Mouse (Mus musculus): ENCODE results near the gene C1qtnf1.
A peak's percentile ranks its signal among the peaks of the same experiment; 100 is the strongest.
"Not testable (repeated sequence)": the region's sequence is repeated elsewhere in the genome, so short reads cannot be mapped to it uniquely, and the experiment has no call there.

C1qtnf1 gene

DNA sequence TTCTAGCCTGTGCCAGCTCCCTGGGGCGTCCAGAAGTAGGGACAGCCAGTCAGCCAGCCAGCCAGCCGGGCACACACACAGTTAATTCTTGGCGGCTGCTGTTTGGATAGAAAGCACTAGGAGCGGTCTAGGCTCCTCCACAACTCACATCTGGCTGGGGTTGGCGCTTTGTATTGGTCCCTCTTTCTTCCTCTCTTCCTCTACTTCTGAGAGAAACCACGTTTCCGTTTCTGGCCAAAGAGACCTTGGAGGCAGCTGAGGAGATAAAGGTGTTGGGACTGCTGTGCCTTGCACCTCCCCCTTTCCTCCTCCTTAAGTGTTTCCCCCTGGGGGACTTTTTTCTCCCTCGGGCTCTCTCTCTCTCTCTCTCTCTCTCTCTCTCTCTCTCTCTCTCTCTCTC lies at the start of gene C1qtnf1:
TSS of gene C1qtnf1 (plus strand) at position 218 of the 400 bp plus-strand sequence.
- peak; percentile 13 for DNase-seq (ENCODE audit: low spot score)

DNA sequence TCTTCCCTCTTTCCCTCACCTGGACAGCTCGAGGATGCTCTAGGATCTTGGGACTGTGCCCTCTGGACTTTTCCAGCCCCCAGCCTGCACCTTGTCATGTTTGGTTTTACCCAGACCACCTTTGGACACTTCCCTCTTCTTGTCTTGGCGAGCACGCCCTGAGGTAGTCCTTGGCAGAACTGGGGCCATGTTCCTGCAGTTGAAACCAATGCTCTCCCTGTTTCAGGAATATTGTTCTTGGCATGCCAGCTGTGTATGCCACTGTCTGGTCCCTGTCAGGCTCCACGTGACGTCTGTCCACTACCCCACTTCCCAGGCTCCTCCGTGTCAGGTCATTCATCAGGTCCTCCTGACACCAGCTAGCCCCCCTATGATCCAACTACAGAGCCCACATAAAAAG lies 49.3 kb upstream of the C1qtnf1 start:
- no peak for DNase-seq (ENCODE audit: low spot score)

DNA sequence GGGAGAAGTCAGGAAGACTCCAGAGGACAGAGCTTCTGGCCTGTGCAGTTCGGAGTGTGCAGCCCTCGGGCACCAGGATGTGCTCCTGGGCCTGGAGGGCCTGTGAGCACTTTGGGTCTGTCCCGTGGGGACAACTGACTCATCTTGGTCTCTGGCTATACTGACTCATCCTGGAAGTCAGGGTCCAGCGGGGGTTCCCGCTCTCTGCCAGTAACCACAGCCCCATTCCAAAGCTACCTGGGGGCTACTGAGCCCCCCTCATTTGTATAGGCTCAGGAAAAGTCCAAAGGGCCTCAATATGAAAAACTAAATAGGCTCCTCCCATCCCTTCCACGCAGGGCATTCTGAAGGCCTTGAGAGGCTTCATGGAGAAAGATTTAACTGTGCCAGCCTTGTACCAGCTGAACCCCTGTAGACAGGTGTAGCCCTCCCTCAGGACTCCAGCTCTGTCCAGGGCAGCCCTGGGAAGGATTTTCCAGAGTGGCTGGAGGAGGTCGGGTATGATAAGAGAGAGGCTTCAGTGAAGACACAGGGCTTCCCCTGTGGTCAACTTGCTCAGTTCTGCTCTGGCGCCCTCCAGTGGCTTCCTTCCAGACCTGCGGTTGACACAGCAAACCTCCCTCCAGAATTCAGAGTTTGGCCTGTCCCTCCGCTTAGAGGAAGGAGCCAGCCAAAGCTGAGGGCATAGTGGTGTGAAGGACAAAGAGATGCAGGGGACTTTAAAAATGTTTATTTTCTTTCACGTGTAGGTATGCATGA lies 48.6 kb upstream of the C1qtnf1 start:
- DNase-seq (ENCODE audit: low spot score) = peak; percentile 84

DNA sequence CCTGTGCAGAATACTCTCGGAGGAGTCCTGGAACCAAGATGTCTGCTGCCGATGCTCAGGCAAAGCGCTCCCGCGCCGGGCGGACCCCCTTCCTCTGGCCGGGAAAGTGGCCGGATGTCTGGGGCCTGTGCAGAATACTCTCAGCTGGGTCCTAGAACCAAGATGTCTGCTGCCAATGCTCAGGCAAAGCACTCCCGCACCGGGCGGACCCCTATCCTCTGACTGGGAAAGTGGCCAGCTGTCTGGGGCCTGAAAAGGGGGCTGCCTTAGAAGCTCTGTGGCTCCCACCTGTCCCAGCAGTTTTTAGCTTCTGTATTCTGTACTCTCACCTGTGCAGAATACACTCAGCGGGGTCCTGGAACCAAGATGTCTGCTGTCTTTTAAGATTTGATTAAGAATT lies 40.2 kb upstream of the C1qtnf1 start:
- DNase-seq (ENCODE audit: low spot score) = not testable (repeated sequence)

GRCm38 (mm10) chr11:118393991-118394390 lies 34.0 kb upstream of the C1qtnf1 start:
- no peak for DNase-seq (ENCODE audit: low spot score)

DNA sequence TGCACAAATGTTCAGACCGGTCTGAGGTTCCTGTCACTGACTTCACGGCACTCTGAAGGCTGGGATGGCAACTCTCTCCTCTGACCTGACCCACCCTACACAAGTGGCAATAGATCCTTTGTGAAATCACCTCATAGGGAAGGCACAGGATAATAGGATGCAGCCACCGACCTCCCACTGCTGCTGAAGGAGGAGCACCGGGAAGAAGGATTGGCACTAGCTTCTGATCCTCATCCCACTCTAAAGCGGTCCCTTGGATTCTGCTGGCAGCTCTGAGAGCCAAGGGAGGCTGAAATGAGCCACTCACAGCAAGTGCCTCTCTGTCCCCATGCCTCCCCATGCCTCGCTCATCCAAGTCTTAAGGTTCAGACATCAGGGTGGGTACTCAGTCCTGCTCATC lies 33.5 kb upstream of the C1qtnf1 start:
- DNase-seq (ENCODE audit: low spot score) = no peak

DNA sequence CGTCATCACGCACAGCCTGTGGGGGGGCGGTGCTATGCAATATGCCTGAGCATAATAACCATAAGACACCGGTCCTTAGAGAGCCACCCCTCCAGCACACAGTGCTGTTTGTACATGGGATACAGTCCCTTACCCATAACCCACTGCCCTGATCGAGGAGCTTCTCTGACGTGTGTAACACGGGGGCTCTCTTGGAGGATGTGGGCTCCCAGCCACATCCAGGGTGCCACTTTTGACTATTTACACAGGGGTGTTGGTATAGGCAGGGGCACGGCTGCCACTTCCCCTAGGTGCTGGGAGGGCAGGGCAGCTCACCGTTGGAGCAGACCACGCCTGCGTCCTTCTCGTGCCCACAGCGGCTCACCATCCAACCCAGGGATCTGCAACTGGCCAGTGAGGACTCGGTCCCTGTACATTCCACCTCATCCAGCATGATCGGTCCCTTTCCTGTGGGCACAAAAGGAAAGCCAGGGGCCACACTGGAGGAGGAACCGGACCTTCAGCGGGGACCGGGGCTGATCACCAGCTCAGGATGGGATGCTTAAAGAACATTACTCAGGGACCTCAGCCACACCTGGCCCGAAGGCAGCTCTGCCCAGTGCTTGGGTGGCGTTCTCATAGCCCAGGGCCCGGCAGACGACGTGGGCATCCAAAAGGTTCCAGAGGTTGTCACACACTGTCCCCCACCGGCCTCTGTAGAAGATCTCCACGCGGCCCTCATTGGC lies 30.0 kb upstream of the C1qtnf1 start:
- DNase-seq (ENCODE audit: low spot score) = no peak

GRCm38 (mm10) chr11:118399891-118400565 lies 28.0 kb upstream of the C1qtnf1 start:
- DNase-seq (ENCODE audit: low spot score) = no peak

DNA sequence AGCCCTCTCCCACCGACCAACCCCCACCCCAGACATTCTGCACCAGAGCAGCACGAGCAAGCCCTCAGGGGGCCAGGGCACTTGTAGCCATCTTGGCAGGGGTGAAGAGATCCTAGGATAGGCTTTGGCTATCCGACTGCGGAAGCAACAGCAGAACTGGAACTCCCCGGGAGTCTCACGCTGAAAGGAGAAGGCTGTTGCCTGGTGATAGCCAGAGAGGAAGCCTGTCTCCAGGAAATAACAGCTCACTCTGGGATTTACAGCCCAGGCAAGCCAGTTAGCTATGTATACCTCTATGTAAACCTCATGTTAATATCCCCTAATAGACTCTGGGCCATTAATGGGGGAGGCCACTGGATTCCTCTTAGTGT lies 27.5 kb upstream of the C1qtnf1 start:
- DNase-seq (ENCODE audit: low spot score) = no peak

GRCm38 (mm10) chr11:118401195-118401594 lies 26.8 kb upstream of the C1qtnf1 start:
- DNase-seq (ENCODE audit: low spot score) = no peak

DNA sequence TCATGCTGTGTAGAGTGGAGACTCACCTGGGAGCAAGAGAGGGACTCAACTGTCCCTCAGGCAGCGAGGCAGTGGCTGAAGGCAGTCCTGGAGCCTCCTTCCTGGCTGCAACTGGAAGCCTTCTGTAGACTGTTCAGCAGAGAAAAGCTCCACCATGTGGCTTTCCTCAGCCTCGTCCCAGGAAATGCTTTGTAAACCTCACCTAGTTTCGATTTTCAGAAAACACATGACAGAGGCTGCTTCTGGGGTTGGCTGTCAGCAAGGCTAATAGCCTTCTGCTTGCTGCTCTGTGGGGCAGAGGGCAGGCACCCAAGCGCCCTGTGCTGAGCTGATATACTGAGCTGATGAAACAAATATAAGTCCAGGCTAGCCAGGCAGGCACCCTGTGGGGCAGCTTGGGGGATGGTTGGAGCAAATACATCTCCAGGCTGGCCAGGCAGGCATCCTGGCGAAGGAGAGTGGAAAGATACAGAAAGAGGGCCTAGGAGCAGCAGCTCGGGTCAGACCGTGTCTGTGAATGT lies 26.2 kb upstream of the C1qtnf1 start, which contains the start of gene Lgals3bp:
TSS of gene Lgals3bp (minus strand) at position 333 of the 521 bp plus-strand sequence.
- peak; percentile 13 for DNase-seq (ENCODE audit: low spot score)

DNA sequence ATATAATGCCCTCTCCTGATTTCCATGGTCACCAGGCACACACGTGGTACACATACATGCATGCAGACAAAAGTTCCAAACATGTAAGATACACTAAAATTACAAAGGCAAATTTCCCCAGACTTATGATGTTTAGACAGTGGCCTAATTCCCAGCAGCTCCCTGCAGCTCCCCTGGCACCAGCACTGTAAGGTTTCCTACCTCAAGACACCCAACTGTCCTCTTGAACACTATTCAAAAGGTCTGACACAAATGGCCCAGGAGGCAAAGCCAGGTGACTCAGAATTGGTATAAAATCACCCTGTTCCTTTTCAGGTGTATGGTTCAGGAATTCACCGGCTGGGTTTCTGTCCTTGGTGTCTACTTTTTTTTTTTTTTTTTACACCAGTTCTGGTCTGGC lies 24.8 kb upstream of the C1qtnf1 start:
- DNase-seq (ENCODE audit: low spot score) = no peak

DNA sequence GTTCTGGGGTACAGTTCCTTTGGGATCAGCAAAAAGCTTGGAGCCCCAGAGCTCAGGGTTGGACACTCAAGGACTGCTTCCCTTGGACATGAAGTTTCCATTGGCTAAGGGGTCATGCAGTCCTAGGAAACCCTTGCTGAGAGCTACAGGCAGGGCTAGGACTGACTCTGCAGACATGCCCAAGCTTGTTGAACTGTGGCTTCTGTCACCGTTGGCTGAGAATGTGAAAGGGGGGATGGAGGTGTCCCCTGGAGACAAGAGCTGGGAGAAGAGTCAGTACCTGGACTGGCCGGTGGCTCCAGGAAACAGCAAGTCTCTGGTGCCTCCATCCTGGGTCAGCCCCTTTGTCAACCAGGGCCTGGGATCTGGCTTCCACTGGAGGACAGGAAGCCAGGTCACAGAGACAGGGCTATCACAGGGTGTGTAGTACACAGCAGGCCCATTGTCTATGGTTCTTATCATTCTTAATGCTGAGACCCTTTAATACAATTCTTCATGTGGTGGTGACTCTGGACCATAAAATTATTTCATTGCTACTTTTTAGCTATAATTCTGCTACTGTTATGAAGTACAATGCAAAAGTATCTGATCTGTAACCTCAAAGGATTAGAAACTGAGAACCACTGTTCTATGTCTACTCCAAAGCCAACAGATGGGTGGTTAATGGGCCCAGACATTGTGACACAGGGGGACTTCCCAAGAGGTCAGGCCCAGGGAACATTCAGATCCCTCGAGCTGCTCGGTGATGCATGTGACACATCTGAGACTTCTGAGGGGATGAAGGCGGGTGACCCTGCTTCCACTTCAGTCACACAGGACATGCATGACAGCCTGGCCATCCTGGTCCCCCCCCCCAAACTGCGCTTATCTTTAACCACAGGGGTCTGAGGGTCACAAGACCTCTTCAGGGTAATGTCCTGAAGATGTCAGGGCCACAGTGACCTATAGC lies 23.8 kb upstream of the C1qtnf1 start:
- no peak for DNase-seq (ENCODE audit: low spot score)

- DNase-seq (ENCODE audit: low spot score) = no peak
Observed at GRCm38 (mm10) chr11:118405311-118405710, 22.7 kb upstream of the C1qtnf1 start.

DNA sequence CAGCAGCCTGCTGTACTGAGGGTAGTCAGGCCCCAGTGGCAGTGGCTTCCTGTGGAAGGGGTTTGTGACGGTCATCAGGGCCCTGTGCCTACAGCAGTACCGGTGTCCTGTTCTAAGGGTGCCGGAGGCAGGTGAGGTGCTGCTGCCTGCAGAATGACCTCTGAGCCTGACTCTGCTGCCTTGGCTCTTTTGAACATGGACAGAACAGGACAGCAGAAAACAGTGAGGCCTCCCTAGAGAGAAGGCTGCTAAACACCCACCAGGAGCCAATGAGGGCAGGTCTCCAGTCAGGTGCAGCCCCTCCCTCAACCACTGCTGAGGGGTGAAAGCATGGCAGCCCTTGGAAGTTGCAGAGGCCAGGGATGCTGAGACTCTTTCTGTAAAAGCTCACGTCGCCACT lies 21.5 kb upstream of the C1qtnf1 start:
- DNase-seq (ENCODE audit: low spot score) = no peak

GRCm38 (mm10) chr11:118407318-118407910 lies 20.6 kb upstream of the C1qtnf1 start:
- DNase-seq (ENCODE audit: low spot score) = no peak

DNA sequence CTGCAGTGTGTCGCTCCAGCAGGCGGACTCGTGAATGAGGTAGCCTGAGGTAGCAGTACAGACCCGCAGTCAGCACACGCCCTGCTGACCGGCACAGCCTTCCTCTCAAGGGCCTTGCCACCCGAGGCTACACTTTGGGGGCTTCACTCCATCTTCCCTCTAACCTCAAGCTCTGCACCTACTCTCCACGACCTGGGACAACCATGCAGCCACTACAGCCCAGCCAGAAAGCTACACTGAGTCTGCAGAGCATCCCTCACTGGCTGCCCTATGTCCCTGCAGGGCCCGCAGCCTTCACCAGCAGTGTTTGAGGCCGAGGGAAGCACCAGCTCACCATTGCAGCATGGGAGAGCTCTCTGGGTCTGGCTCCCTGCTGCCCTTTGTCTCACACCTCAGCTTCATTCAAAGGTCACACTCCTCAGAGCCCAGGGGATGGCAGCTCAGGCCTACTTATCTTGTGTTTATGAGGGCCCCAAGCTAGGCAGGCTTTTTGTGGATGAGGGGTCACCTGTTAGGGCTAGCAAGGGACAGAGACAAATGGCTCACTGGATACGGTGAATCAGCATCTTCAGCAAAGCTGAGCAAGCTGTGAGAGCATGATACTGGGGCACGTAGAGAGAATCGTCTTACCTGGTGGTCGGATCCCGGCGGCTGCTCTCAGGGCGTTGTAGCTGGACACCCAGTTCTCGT lies 19.8 kb upstream of the C1qtnf1 start:
- no peak for DNase-seq (ENCODE audit: low spot score)

DNA sequence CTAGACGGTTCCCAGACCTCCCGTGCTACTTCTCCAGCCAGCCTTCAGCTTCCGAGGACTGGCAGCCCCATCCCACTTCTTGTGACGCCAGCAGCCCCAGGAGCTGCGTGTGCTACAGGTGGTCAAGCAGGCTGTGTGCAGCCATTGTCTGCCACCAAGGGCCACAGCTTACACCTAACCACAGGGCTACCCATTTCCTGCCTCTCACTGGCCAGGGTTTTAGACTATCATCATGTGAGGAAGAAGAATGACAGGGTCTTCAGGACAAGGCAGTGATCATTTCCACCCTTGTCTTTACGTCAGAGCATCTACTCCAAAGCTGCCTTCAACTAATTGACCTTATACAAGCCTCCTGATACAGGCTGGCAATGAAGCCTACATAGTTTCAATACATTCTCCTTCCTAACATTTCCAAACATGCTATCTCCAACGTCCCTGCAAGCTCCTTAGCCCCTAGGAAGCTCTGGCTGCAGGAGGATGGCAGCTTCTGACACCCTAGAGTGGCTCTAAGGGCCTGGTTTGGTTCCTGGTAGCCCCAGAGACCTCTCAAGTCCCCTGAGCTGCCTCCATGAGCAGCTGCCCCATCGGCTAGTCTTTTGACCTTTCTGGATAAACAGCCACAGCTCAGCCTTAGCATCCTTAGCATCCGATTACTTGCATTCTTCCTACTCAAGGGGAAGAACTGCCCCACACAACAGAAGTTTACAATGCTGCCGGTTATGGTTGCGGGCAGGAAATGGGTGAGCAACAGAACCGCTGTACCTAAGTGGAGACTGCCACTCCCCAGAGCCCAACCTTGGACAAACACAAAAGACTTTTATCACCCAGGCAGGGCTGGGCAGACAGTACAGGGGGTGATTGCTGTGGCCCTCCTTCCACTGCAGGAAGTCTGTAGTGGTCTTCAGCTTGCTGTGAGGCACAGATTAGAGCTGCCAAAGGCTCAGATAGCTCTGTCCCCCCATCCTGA lies 18.6 kb upstream of the C1qtnf1 start:
- no peak for DNase-seq (ENCODE audit: low spot score)

GRCm38 (mm10) chr11:118410073-118410444 lies 17.9 kb upstream of the C1qtnf1 start:
- no peak for DNase-seq (ENCODE audit: low spot score)

All from retina, embryonic 14.5 days (tissue).